11 mouse cellular contexts compared by ENCODE assay signal in genomic region chr17:11419484-11419883, GRCm38 (mm10).
"Had no signal": no experiment of that assay in that cellular context is flagged by ENCODE, and none has a peak within 500 bp of the region (broad histone marks: within the 10 kb centered on the region; RNA-seq: fewer than 3 reads in every experiment).

No protein-coding gene starts in this region.

- H3K27me3 ChIP-seq: liver, embryonic 12.5 days had no signal

- H3K27ac ChIP-seq: liver, embryonic 12.5 days; midbrain, embryonic 10.5 days; stomach, postnatal 0 days had no signal

- H3K9me3 ChIP-seq: liver, embryonic 12.5 days; midbrain, embryonic 10.5 days had no signal

- H3K36me3 ChIP-seq: liver, embryonic 12.5 days; midbrain, embryonic 10.5 days had no signal

- H3K4me1 ChIP-seq: liver, embryonic 12.5 days had no signal

- DNase-seq: kidney, adult 11 months; kidney, postnatal 10 days; left cerebral cortex, postnatal 4 days; liver, postnatal 0 days; midbrain, embryonic 14.5 days; thymus, adult 2 months; thymus, postnatal 25 days had no signal

- ATAC-seq: liver, embryonic 12.5 days; liver, postnatal 0 days had no signal

- H3K4me3 ChIP-seq: liver, embryonic 12.5 days; midbrain, embryonic 10.5 days; myocyte had no signal
